Mouse (Mus musculus) kidney, embryonic 14.5 days (tissue): ENCODE data around the gene Ephb2. TPM values are rescaled to one million over a fixed set of nuclear protein-coding genes. Genes with fewer than 3 reads are reported as not detected.

ENCODE experiments used
- ATAC-seq: fragments of 200-750 bp; cut with Nextera tagmentation; 2 replicates; pipeline ENCODE4 v1.8.0; 2017; ENCODE audit warnings: moderate number of reproducible peaks, mild to moderate bottlenecking, moderate TSS enrichment, moderate library complexity; ENCODE audit not compliant: low FRiP score, low TSS enrichment
- H3K27ac ChIP-seq: fragments of 300-500 bp; sonication (generic); 2 replicates; pipeline ENCODE4 v1.5.1; 2014; ENCODE audit warnings: low read depth, mild to moderate bottlenecking, low read length, moderate library complexity, mixed read lengths
- H3K27me3 ChIP-seq: fragments of 300-500 bp; sonication (generic); 2 replicates; pipeline ENCODE4 v1.6.1; 2014; ENCODE audit warnings: mild to moderate bottlenecking, low read length; ENCODE audit not compliant: control insufficient read depth, insufficient read depth
- H3K36me3 ChIP-seq: fragments of 300-500 bp; sonication (generic); 2 replicates; pipeline ENCODE4 v1.6.1; 2014; ENCODE audit warnings: low read length, mixed read lengths; ENCODE audit not compliant: control insufficient read depth, insufficient read depth
- H3K4me1 ChIP-seq: fragments of 300-500 bp; sonication (generic); 2 replicates; pipeline ENCODE4 v1.6.1; 2014; ENCODE audit warnings: low read length, mixed read lengths; ENCODE audit not compliant: control insufficient read depth, insufficient read depth
- H3K4me2 ChIP-seq: fragments of 300-500 bp; sonication (generic); replicated peaks from 2 replicates; pipeline ENCODE4 v1.6.1; 2014; ENCODE audit warnings: low read depth, mild to moderate bottlenecking, low read length
- H3K4me3 ChIP-seq: fragments of 300-500 bp; sonication (generic); 2 replicates; pipeline ENCODE4 v1.5.1; 2014; ENCODE audit warnings: mild to moderate bottlenecking, low read length
- H3K9ac ChIP-seq: fragments of 300-500 bp; sonication (generic); 2 replicates; pipeline ENCODE4 v1.6.1; 2014; ENCODE audit warnings: low read depth, mild to moderate bottlenecking, low read length, moderate library complexity
- H3K9me3 ChIP-seq: fragments of 300-500 bp; sonication (generic); 2 replicates; pipeline ENCODE4 v1.6.1; 2016; ENCODE audit warnings: low read length; ENCODE audit not compliant: control insufficient read depth
- WGBS: fragments of 180-500 bp; shearing (Covaris S2); extraction: QIAGEN DNeasy Blood & Tissue Kit; methylation state at CpG from one replicate; pipeline ENCODE4 v1.1.7; 2014; 5-methylcytosine and 5-hydroxymethylcytosine counted together
- polyA plus RNA-seq: library from polyadenylated mRNA; unstranded; fragments of >200 nt; fragmentation: Nextera tagmentation; extraction: Ambion mirVana; gene quantifications from 2 replicates; pipeline ENCODE4 v1.2.1, GENCODE M21; 2014

Gene Ephb2
- polyA plus RNA-seq, 1 experiment from 2014 or later, result 9.1 TPM

DNA sequence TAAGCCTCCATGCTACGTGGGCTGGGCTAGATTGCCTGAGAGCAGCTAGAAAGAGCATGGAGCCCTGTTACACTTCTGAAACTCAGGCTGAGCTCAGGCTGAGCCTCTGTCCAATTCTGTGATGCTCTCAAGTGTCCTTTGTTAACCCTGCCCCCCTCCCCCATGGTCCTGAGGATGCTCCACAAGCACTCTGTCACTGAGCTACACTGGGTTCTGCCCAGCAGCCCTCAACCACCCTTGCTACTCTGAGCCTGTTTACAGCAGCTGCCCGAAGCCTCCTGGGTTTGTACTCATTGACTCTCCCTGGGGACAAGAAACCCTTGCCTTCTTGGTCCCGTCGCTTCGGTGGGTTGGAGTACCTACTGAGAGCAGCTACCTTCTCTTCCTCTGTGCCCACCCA lies 63.5 kb downstream of the Ephb2 start:
- H3K36me3 ChIP-seq, result peaks cover 8% of the 10 kb centered on the region; the same call in 1 of the 2 replicates
- no peaks in the 10 kb centered on the region for H3K27me3 ChIP-seq
- no peak overlapping the region for H3K9ac ChIP-seq
- H3K9me3 ChIP-seq, result peaks cover 7% of the 10 kb centered on the region; the same call in 1 of the 2 replicates
- ATAC-seq, result no peak
- no peak overlapping the region for H3K27ac ChIP-seq
- WGBS, result 90% methylated on average over 5 of the region's 5 CpGs
- no peak overlapping the region for H3K4me2 ChIP-seq
- peaks cover 14% of the 10 kb centered on the region for H3K4me1 ChIP-seq
- H3K4me3 ChIP-seq, result no peak overlapping the region

DNA sequence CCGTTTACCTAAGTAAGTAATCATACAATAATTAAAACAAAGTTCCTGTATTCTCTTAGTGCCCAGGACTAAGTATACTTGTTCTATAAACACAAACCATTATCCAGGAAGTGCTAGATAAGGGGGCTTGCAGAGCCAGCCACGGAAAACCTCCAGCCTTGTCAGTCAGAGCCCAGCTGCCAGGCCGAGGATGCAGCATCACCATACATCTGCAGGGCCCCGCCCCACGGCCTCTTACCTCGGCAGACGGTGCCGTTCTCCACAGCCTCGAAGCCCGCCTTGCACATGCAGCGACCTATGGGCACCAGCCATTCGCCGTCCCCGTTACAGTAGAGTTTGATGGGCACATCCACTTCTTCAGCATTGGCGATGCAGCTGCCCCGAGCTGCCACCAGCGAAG lies 65.1 kb downstream of the Ephb2 start:
- Histone ChIP-seq H3K4me2 (no peak overlapping the region), H3K9ac (no peak overlapping the region), H3K4me3 (no peak overlapping the region), H3K27me3 (no peaks in the 10 kb centered on the region), H3K27ac (no peak overlapping the region), H3K4me1 (no peaks in the 10 kb centered on the region), H3K36me3 (peaks cover 8% of the 10 kb centered on the region; the same call in 1 of the 2 replicates), H3K9me3 (peaks cover 7% of the 10 kb centered on the region; the same call in 1 of the 2 replicates)
- ATAC-seq, result no peak
- WGBS, result 95% methylated on average over 17 of the region's 17 CpGs

DNA sequence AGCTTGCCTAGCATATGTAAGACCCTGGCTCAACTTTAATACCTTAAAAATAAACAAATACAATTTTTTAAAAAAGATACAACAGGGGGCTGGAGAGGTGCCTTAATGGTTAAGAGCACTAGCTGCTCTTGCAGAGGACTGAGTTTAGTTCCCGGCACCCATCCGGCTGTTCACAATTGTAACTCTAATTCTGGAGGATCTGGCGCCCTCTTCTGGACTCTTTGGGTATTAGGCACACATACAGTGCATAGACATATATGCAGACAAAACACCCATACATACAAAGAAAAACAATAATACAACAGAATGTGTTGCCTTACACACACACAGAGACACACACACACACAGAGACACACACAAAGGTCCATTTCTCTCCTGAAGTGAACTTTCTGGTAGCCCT lies 67.3 kb downstream of the Ephb2 start:
- H3K9me3 ChIP-seq, result peaks cover 7% of the 10 kb centered on the region; the same call in 1 of the 2 replicates
- peaks cover 11% of the 10 kb centered on the region; the same call in 1 of the 2 replicates for H3K4me1 ChIP-seq
- no peaks in the 10 kb centered on the region for H3K27me3 ChIP-seq
- H3K36me3 ChIP-seq, result peaks cover 8% of the 10 kb centered on the region; the same call in 1 of the 2 replicates
- no peak for ATAC-seq
- H3K4me2 ChIP-seq, result no peak overlapping the region
- H3K27ac ChIP-seq, result no peak overlapping the region
- H3K4me3 ChIP-seq, result no peak overlapping the region
- no peak overlapping the region for H3K9ac ChIP-seq
- WGBS, result 89% methylated on average over 3 of the region's 3 CpGs

DNA sequence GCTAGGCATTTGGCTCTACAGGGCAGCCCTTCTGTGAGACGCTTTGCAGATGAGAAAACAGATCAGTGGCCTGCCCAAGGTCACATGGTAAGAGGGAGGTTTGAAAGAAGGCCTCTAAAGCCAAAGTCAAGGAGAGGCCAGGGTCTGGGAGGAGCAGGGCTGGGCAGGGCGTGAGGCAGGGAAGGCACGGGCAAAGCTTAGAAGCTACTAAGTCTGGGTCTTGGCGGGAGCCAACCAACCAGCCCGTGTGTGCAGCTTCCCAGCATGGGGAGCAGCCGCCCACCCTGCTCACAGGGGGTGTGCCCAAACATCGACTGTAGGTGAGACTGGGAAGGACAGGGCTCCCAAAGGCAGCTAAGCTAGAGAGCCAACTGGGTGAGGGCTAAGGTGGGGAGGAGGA lies 70.7 kb downstream of the Ephb2 start:
- H3K4me3 ChIP-seq, result no peak overlapping the region
- H3K36me3 ChIP-seq, result no peaks in the 10 kb centered on the region
- 40% methylated on average over 7 of the region's 7 CpGs for WGBS
- no peak for ATAC-seq
- no peak overlapping the region for H3K4me2 ChIP-seq
- no peak overlapping the region for H3K27ac ChIP-seq
- H3K9me3 ChIP-seq, result peaks cover 7% of the 10 kb centered on the region; the same call in 1 of the 2 replicates
- H3K4me1 ChIP-seq, result peaks cover 39% of the 10 kb centered on the region
- peak overlapping the region; percentile 37; the same call in 1 of the 2 replicates for H3K9ac ChIP-seq
- no peaks in the 10 kb centered on the region for H3K27me3 ChIP-seq

DNA sequence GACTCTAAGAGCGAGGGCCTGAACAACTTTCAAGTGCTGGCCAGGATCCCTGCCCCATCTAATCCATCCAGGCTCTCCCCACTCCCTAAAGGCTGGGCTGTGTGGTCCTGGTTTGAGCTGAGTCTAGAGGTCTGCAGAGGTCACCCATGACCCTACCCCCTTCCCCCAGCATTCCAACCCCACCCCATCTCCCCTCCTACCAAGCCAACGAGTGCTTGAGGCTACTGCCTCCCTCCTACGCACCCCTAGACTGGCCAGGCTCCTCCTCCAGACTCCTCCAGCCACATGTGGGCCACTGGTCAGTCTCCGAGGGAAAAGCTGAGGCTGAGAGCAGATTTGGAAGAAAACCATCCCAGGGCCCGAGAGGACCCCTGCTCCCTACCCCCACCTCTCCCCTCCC lies 72.4 kb downstream of the Ephb2 start:
- peaks cover 39% of the 10 kb centered on the region for H3K4me1 ChIP-seq
- peak; percentile 80 for ATAC-seq
- no peaks in the 10 kb centered on the region for H3K36me3 ChIP-seq
- no peak overlapping the region for H3K4me3 ChIP-seq
- H3K27ac ChIP-seq, result peak overlapping the region; percentile 57; the same call in 1 of the 2 replicates
- WGBS, result 20% methylated on average over 5 of the region's 5 CpGs
- H3K9me3 ChIP-seq, result peaks cover 3% of the 10 kb centered on the region; the same call in 1 of the 2 replicates
- H3K4me2 ChIP-seq, result no peak overlapping the region
- no peaks in the 10 kb centered on the region for H3K27me3 ChIP-seq
- no peak overlapping the region for H3K9ac ChIP-seq

DNA sequence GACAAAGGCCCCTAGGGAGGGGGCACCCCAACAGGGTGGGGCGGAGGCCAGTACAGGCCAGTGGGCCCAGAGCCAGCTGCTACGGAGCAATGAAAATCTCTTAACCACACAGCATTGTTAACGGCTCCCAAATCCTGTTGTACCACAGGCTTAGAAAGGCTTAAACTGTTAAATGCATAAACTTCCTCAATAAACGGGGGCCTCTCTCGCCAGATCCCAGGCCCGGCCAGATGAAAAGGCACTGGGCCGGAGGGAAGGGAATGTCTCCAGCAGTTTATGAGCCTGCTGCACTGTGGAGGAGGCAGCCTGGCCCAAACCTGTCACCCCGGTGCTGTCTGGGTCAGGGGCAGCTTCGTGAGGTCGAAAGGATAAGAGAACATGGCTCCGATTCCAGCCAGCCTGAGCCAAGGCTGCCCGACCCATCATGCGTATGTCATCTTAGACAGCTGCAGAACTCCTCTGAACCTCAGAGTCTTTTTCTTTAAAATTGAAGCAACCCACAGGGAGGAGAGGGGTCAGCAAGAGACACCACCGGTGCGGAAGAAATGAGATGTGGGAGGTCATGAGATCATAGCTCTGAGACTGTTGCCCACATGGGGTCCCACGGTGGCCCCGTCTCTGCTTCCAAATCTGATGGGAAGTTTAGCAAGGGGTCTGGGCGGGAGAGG lies 73.9 kb downstream of the Ephb2 start:
- Histone ChIP-seq H3K9ac (no peak overlapping the region), H3K9me3 (no peaks in the 10 kb centered on the region), H3K4me2 (no peak overlapping the region), H3K4me1 (peaks cover 48% of the 10 kb centered on the region), H3K27me3 (no peaks in the 10 kb centered on the region), H3K27ac (peak overlapping the region; percentile 71; the same call in 1 of the 2 replicates), H3K36me3 (no peaks in the 10 kb centered on the region), H3K4me3 (no peak overlapping the region)
- WGBS, result 20% methylated on average over 18 of the region's 18 CpGs
- ATAC-seq, result peak; percentile 16

DNA sequence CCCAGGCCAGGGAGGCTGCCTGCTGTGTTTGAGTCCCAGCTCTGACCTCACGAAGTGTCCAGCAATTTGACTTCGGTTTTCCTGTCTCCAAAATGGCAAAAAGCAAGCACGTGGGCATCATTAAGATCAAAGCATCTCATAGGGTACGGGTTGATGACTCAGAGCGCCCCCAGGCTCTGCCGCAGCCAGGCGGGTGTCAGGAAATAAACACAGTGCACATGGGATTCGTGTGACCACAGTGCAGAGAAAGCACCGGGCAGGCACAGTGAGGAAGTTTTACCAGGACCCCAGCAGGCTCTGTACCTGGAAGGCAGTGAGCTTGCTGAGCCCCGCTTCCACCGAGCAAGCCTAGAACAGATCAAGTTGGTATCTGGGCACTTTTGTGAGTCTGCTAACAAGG lies 74.9 kb downstream of the Ephb2 start:
- H3K27ac ChIP-seq, result no peak overlapping the region; the same call in 1 of the 2 replicates

DNA sequence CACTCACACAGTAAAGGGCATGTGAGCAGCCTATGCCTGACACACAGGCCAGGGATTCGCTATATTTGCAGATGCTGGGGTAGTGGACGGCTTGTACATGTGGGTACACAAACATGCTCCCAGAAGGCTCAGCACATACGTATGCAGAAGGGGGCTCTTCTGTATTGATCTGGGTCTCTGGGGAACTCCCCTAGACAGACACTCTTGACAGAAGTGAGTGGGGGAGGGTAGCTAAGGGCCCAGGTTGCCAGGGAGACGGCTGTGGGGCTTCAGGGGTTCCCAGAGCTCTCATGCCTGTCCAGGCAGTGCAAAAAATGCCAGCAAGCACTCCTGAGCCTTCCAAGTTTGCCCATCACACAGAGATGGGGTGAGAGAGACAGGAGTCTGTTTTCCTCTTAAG lies 78.7 kb downstream of the Ephb2 start:
- Histone ChIP-seq H3K4me2 (no peak overlapping the region), H3K4me3 (no peak overlapping the region), H3K9ac (no peak overlapping the region), H3K9me3 (no peaks in the 10 kb centered on the region), H3K27ac (no peak overlapping the region), H3K36me3 (no peaks in the 10 kb centered on the region), H3K27me3 (no peaks in the 10 kb centered on the region), H3K4me1 (peaks cover 44% of the 10 kb centered on the region)
- 66% methylated on average over 4 of the region's 4 CpGs for whole genome bisulfite sequencing
- no peak for ATAC-seq

More for the DNA sequence above, 74.9 kb downstream of the Ephb2 start:
- WGBS, result 36% methylated on average over 11 of the region's 11 CpGs
- peaks cover 55% of the 10 kb centered on the region for H3K4me1 ChIP-seq
- H3K4me3 ChIP-seq, result no peak overlapping the region
- no peaks in the 10 kb centered on the region for H3K9me3 ChIP-seq
- no peaks in the 10 kb centered on the region for H3K36me3 ChIP-seq
- no peaks in the 10 kb centered on the region for H3K27me3 ChIP-seq
- no peak overlapping the region for H3K4me2 ChIP-seq
- no peak overlapping the region for H3K9ac ChIP-seq
- no peak for ATAC-seq

DNA sequence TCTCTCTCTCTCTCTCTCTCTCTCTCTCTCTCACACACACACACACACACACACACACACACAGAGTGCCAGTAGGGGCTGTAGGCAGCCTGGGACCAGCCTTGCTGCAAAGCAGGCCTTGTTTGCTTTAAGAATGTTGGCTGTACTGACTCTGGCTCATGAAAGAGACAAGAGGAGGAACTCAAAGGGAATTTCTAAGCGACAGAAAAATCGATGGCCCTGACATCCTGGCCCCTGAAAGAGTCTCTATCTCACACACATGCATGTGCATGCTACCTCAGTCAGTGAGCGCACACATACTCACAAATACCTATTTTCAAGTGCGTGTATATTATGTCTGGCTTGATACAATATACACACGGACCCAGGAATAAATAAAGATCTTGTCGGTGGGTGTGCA lies 79.3 kb downstream of the Ephb2 start:
- H3K4me3 ChIP-seq, result no peak overlapping the region
- ATAC-seq, result no peak
- H3K4me1 ChIP-seq, result peaks cover 38% of the 10 kb centered on the region
- no peak overlapping the region for H3K9ac ChIP-seq
- no peaks in the 10 kb centered on the region for H3K27me3 ChIP-seq
- H3K9me3 ChIP-seq, result no peaks in the 10 kb centered on the region
- H3K4me2 ChIP-seq, result no peak overlapping the region
- H3K27ac ChIP-seq, result no peak overlapping the region
- 64% methylated on average over 6 of the region's 6 CpGs for WGBS
- H3K36me3 ChIP-seq, result no peaks in the 10 kb centered on the region
